Mouse (Mus musculus) effector memory CD4-positive, alpha-beta T cell, adult 5 months (primary cell): ENCODE data around the gene Osbpl6. TPM values are rescaled to one million over a fixed set of nuclear protein-coding genes. Genes with fewer than 3 reads are reported as not detected.

Experiments
- polyA plus RNA-seq: library from polyadenylated mRNA; unstranded; fragments of 100-300 nt; shearing (Covaris generic); gene quantifications from one replicate; pipeline ENCODE4 v1.2.1, GENCODE M21; 2017

Gene Osbpl6
- polyA plus RNA-seq = not detected

GRCm38 (mm10) chr2:76406151-76406936 lies at the start of gene Osbpl6:
TSS of gene Osbpl6 (plus strand) at chr2:76406508.

GRCm38 (mm10) chr2:76360226-76360625 lies 46.1 kb upstream of the Osbpl6 start, which contains the start of gene Cyct:
TSS of gene Cyct (minus strand) at chr2:76360450.

GRCm38 (mm10) chr2:76369821-76370655 lies 36.3 kb upstream of the Osbpl6 start, which contains the start of gene Rbm45:
TSS of gene Rbm45 (plus strand) at chr2:76369984.

GRCm38 (mm10) chr2:76647883-76648570 lies 241.7 kb downstream of the Osbpl6 start, which contains the start of the genes Prkra and Pjvk:
TSS of gene Prkra (minus strand) at chr2:76648015.
TSS of gene Pjvk (plus strand) at chr2:76648476.

Other genes with a start within 250 kb of the Osbpl6 start
- gene Pde11a, start 67.7 kb upstream of the Osbpl6 start, polyA plus RNA-seq = 9.4 TPM
- not detected for gene Cyct, start 46.1 kb upstream of the Osbpl6 start, polyA plus RNA-seq
- gene Rbm45, start 36.5 kb upstream of the Osbpl6 start, polyA plus RNA-seq = 2.9 TPM
- gene Prkra, start 241.5 kb downstream of the Osbpl6 start, polyA plus RNA-seq = 3.9 TPM
- not detected for gene Pjvk, start 242.0 kb downstream of the Osbpl6 start, polyA plus RNA-seq